ENCODE assay signal across 17 mouse cellular contexts in the genomic region with DNA sequence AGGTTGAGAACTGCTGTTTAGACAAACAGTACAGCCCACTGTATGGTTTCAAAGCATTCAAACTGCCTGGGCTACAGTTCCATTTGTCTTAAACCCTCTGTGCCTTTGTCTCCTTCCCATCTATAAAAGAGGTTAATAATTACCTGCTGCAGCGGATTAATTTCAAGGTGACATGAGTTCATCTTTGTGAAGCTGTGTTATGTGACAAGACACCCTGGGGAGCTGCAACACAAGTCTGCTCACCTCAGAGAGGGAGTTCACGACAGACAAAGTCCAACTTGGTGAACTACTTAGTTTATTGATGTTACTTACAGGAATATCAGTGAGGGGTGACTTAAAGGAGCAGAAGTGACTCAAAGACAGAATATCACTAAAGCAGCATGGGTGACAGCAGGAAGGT. TPM values are rescaled to one million over a fixed set of nuclear protein-coding genes. Genes with fewer than 3 reads are reported as not detected.
DNase-seq lines count a peak whose midpoint lies in the region; ATAC-seq and TF ChIP-seq lines count a peak whose summit lies in the region.
"Had no signal": no experiment of that assay in that cellular context is flagged by ENCODE, and none has a peak within 500 bp of the region (broad histone marks: within the 10 kb centered on the region; RNA-seq: fewer than 3 reads in every experiment).

No protein-coding gene starts in this region.

- no peaks in the 10 kb centered on the region for H3K27me3 ChIP-seq in kidney, adult 2 months (replicated peaks; ENCODE audit: control insufficient read depth, insufficient read depth, low read length)
- H3K27me3 ChIP-seq in intestine, embryonic 15.5 days (replicated peaks), result no peaks in the 10 kb centered on the region
- H3K27me3 ChIP-seq in cerebellum, adult 2 months (ENCODE audit: control insufficient read depth, insufficient read depth, low read length), result no peaks in the 10 kb centered on the region
- H3K27me3 ChIP-seq: embryonic facial prominence, embryonic 12.5 days; hindbrain, embryonic 12.5 days; limb, embryonic 12.5 days; liver, embryonic 12.5 days had no signal

- no peak overlapping the region for H3K9ac ChIP-seq in intestine, embryonic 15.5 days
- H3K9ac ChIP-seq: embryonic facial prominence, embryonic 12.5 days; hindbrain, embryonic 12.5 days; limb, embryonic 12.5 days; liver, embryonic 12.5 days; liver, postnatal 0 days had no signal

- H3K9me3 ChIP-seq in intestine, embryonic 15.5 days, result no peaks in the 10 kb centered on the region
- H3K9me3 ChIP-seq: embryonic facial prominence, embryonic 12.5 days; G1E; hindbrain, embryonic 12.5 days; limb, embryonic 12.5 days; liver, embryonic 12.5 days had no signal

- H3K4me2 ChIP-seq in intestine, embryonic 15.5 days (replicated peaks), result no peak overlapping the region
- H3K4me2 ChIP-seq: embryonic facial prominence, embryonic 12.5 days; hindbrain, embryonic 12.5 days; limb, embryonic 12.5 days; liver, embryonic 12.5 days; midbrain, embryonic 11.5 days had no signal

- TF ChIP-seq POLR2A in kidney, adult 2 months (IDR thresholded peaks at IDR 0.05; ENCODE audit: low read depth, low read length), result no peak
- TF ChIP-seq POLR2A in cerebellum, adult 2 months (IDR thresholded peaks at IDR 0.05; ENCODE audit: borderline replicate concordance, insufficient read depth, low read length), result no peak

- no peaks in the 10 kb centered on the region for H3K36me3 ChIP-seq in kidney, adult 2 months (ENCODE audit: control insufficient read depth, insufficient read depth, low read length)
- H3K36me3 ChIP-seq in intestine, embryonic 15.5 days, result no peaks in the 10 kb centered on the region
- H3K36me3 ChIP-seq: embryonic facial prominence, embryonic 12.5 days; G1E; hindbrain, embryonic 12.5 days; limb, embryonic 12.5 days; liver, embryonic 12.5 days had no signal

- no peaks in the 10 kb centered on the region; the same call in 1 of the 2 replicates for H3K4me1 ChIP-seq in kidney, adult 2 months (ENCODE audit: control insufficient read depth, insufficient read depth, low read length)
- H3K4me1 ChIP-seq in intestine, embryonic 15.5 days (replicated peaks), result 0 out of 2 replicates have a peak, but pooled peaks cover 2% of the 10 kb centered on the region
- no peaks in the 10 kb centered on the region for H3K4me1 ChIP-seq in cerebellum, adult 2 months (ENCODE audit: control insufficient read depth, insufficient read depth, low read length)
- H3K4me1 ChIP-seq: embryonic facial prominence, embryonic 12.5 days; hindbrain, embryonic 12.5 days; limb, embryonic 12.5 days; liver, embryonic 12.5 days had no signal

- WGBS in kidney, adult 2 months, result 43% methylated on average over 2 of the region's 2 CpGs
- 49% methylated on average over 2 of the region's 2 CpGs for WGBS in intestine, embryonic 15.5 days
- WGBS in cerebellum, adult 2 months, result 77% methylated on average over 2 of the region's 2 CpGs

- peak; percentile 81 for DNase-seq in kidney, adult 2 months
- DNase-seq in kidney, adult 18-20 months, result no peak
- peak; percentile 14 for DNase-seq in kidney, postnatal 10 days
- DNase-seq in yolk sac, embryonic 10.5 days (ENCODE audit: low spot score), result peak; percentile 17
- no peak for DNase-seq in cerebellum, adult 2 months
- DNase-seq in ovary, postnatal 14 days (ENCODE audit: low spot score), result no peak

- peak overlapping the region; percentile 26; the same call in 1 of the 2 replicates for H3K27ac ChIP-seq in kidney, adult 2 months (ENCODE audit: insufficient read depth, low read depth, low read length)
- no peak overlapping the region for H3K27ac ChIP-seq in intestine, embryonic 15.5 days
- H3K27ac ChIP-seq in cerebellum, adult 2 months (ENCODE audit: insufficient read depth, low read length), result no peak overlapping the region
- H3K27ac ChIP-seq: embryonic facial prominence, embryonic 12.5 days; hindbrain, embryonic 12.5 days; hindbrain, postnatal 0 days; limb, embryonic 12.5 days; liver, embryonic 12.5 days had no signal

- ATAC-seq in intestine, embryonic 15.5 days, result peak; percentile 87
- ATAC-seq: forebrain, embryonic 14.5 days; hindbrain, postnatal 0 days; liver, embryonic 12.5 days; liver, postnatal 0 days; midbrain, embryonic 16.5 days had no signal

- no peak for TF ChIP-seq CTCF in kidney, adult 2 months (conservative IDR thresholded peaks at IDR 0.05; ENCODE audit: insufficient read depth, insufficient read length, low read depth, low read length)
- no peak for TF ChIP-seq CTCF in cerebellum, adult 2 months (IDR thresholded peaks at IDR 0.05; ENCODE audit: borderline replicate concordance, insufficient read depth, low read depth, low read length)

- H3K4me3 ChIP-seq in kidney, adult 2 months (ENCODE audit: insufficient read depth, low read depth, low read length), result no peak overlapping the region
- H3K4me3 ChIP-seq in intestine, embryonic 15.5 days (replicated peaks), result no peak overlapping the region
- H3K4me3 ChIP-seq in cerebellum, adult 2 months (replicated peaks; ENCODE audit: insufficient read depth, low read depth, low read length), result no peak overlapping the region
- H3K4me3 ChIP-seq: embryonic facial prominence, embryonic 12.5 days; hindbrain, embryonic 12.5 days; limb, embryonic 12.5 days; liver, embryonic 12.5 days had no signal

RNA-seq across cellular contexts. Expression of a gene that starts 15.4 kb away (rescaled TPM):
- 9.5 and 9.7 TPM in 2 replicates for polyA plus RNA-seq in kidney, adult 2 months (2012; rRNA removed)
- 24.0 and 25.5 TPM in 2 replicates for polyA plus RNA-seq in intestine, embryonic 15.5 days (2015; fragmentation: Nextera tagmentation; extraction: Ambion mirVana)
- polyA plus RNA-seq in cerebellum, adult 2 months (2012; rRNA removed), result 41.1 and 41.7 TPM in 2 replicates

RNA-seq across cellular contexts. Expression of a gene that starts 25.9 kb away (rescaled TPM):
- 5.0 and 5.3 TPM in 2 replicates for polyA plus RNA-seq in kidney, adult 2 months (2012; rRNA removed)
- 8.9 and 11.3 TPM in 2 replicates for polyA plus RNA-seq in intestine, embryonic 15.5 days (2015; fragmentation: Nextera tagmentation; extraction: Ambion mirVana)
- 14.6 and 16.7 TPM in 2 replicates for polyA plus RNA-seq in cerebellum, adult 2 months (2012; rRNA removed)

RNA-seq across cellular contexts. Expression of a gene that starts 35.1 kb away (rescaled TPM):
- polyA plus RNA-seq in kidney, adult 2 months (2012; rRNA removed), result 0.09 and 0.12 TPM in 2 replicates
- polyA plus RNA-seq in intestine, embryonic 15.5 days (2015; fragmentation: Nextera tagmentation; extraction: Ambion mirVana), result 0.31 and 0.73 TPM in 2 replicates
- polyA plus RNA-seq in cerebellum, adult 2 months (2012; rRNA removed), result 0.51 and 0.73 TPM in 2 replicates
- polyA plus RNA-seq: G1E had no signal

Comparison
In these comparisons a context has a peak if more than half of its experiments do, and no peak if none do; other contexts are left out.
1. DNase-seq: peak in kidney, adult 2 months (single experiment), kidney, postnatal 10 days (single experiment) and yolk sac, embryonic 10.5 days (single experiment); none in kidney, adult 18-20 months (single experiment), cerebellum, adult 2 months (0 of 2) and ovary, postnatal 14 days (single experiment).